Mouse (Mus musculus) v-Abl transformed pro-B cells (cell line): ENCODE results near the gene Ubac2.

Source experiments
- in situ Hi-C, 2 experiments: fragments of 400-800 bp; cut with MboI; formaldehyde crosslinking; loops; one replicate each; pipeline ENCODE4 v1.15.1; 2025; ENCODE audit not compliant: unreplicated experiment in 2 of 2

Ubac2 gene

GRCm38 (mm10) chr14:121991921-121992320, 113.5 kb downstream of the Ubac2 start:
- in situ Hi-C loops = no loop called here

- in situ Hi-C loops = no loop called here
Measured at GRCm38 (mm10) chr14:121992395-121993280, 114.2 kb downstream of the Ubac2 start.

GRCm38 (mm10) chr14:121993616-121994015, 115.2 kb downstream of the Ubac2 start:
- in situ Hi-C loops = no loop called here

GRCm38 (mm10) chr14:121994171-121994700, 115.8 kb downstream of the Ubac2 start:
- in situ Hi-C loops = no loop called here

GRCm38 (mm10) chr14:121994846-121995556, 116.6 kb downstream of the Ubac2 start:
- in situ Hi-C loops = no loop called here

DNA sequence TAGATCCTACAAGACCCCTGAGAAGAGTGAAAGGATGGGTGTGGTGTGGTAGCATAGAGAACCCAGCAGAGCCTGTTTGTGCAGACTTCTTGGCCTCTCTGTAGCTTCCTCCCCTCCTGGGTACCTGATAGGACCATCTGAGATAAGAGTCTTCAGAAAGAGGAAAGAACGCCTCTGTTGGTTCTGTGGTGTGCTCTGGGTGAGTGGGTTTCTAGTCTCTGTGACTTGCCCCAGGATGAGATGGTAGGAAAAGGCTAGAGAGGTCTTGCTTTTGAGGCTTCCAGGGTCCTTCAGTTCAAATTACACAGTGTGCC, 117.1 kb downstream of the Ubac2 start:
- in situ Hi-C loops = no loop called here

GRCm38 (mm10) chr14:121996786-121997185, 118.4 kb downstream of the Ubac2 start:
- in situ Hi-C loops = no loop called here

DNA sequence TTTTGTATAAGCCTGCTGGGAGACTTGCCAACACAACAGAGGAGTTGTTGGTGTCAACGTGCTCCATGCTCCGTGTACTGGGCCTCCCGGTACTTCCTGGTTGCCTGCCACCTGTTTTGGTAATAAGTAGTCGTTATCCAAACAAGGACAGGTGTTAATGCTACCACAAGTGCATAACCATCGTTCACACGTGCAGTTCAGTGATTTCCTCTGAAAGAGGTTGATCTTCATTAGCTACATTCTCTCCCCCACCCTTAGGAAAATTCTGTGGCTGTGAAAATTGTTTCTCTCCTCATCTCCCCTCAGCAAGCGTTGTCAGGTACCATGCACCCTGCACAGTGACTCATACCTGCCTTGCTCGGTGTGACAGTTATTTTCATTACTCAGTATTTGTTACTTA, 121.0 kb downstream of the Ubac2 start:
- in situ Hi-C loops = no loop called here

GRCm38 (mm10) chr14:122000346-122001105, 122.1 kb downstream of the Ubac2 start:
- in situ Hi-C loops = no loop called here

DNA sequence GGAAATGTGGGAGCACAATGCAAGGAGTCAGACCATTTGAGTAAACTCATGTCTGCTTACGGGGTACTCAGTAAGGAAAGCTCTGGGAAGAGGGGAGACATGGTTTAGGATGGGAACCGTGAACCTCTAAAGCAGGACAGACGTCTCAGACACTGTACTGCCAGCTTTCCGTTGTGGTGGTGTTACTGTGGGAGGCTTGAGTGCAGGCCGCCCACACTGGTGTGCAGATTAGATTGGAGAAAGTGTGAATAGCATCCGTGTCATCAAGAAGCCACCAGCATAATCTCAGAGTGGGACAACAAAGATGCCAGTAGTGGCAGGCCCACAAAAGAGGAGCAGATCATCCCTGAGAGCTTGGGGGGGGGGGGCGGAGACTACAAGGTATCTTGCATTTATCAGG, 123.8 kb downstream of the Ubac2 start:
- in situ Hi-C loops = no loop called here

GRCm38 (mm10) chr14:122003812-122004211, 125.4 kb downstream of the Ubac2 start:
- in situ Hi-C loops = no loop called here

DNA sequence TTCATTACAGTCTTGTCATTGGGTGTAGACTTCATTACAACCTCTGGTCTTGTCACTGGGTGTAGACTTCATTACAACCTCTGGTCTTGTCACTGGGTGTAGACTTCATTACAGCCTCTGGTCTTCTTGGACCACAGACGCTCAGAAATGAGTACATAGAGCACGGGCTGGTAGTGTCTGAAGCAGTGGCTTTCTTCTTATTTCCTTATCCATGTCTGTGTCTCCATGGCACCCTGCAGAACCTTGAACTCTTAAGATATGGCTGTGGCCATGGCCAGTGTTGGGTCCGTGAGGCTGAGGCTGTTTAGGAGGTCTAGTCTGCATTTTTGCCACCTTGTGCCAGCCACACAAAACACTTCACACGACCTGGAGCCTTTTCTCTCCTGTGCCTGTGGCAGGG, 129.8 kb downstream of the Ubac2 start:
- in situ Hi-C loops = no loop called here

- in situ Hi-C loops = no loop called here
Measured at GRCm38 (mm10) chr14:122009502-122009901, 131.1 kb downstream of the Ubac2 start.

- in situ Hi-C loops = no loop called here
Measured at GRCm38 (mm10) chr14:122010301-122010700, 131.9 kb downstream of the Ubac2 start.

GRCm38 (mm10) chr14:122011768-122012167, 133.3 kb downstream of the Ubac2 start:
- in situ Hi-C loops = no loop called here

DNA sequence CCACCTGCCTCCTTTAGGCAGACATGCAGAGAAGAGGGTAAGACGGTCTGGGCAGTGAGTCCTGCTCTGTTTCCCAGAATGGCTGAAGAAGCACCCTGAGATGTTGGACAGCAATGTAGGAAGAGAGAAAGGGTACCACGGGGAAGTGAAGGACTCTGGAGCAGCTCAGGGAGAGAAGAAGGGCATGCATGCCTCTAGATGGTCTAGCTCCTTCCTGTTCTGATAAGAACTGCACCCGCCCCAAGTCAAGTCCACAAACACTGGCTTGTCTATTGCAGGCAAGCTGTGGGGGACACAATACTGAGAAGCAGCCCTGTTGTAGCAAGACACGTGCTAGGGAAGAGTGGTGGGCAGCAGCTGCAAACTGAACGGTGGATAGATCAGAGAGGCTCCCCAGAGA, 133.8 kb downstream of the Ubac2 start:
- in situ Hi-C loops = no loop called here

DNA sequence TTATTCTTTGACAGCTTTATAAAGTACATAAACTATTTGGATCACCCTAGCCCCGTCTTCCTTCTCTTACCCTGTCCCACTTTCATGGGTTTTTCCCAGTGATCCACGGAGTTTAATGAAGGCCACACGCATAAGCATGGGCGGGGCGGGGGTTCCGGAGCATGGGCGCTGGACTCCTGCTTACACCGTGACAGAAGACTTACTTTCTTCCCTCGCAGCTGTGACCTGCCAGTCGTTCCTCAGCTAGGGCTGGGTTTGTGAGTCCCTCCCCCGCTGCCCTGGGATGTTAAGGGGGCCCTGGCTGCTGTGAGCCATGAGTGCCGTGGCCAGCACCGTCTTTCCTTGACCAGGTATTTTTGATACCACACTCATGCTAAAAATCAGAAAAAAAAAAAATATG, 134.4 kb downstream of the Ubac2 start:
- in situ Hi-C loops = no loop called here

- in situ Hi-C loops = no loop called here
Measured at GRCm38 (mm10) chr14:122013417-122013951, 135.1 kb downstream of the Ubac2 start.

GRCm38 (mm10) chr14:122017958-122018357, 139.5 kb downstream of the Ubac2 start:
- in situ Hi-C loops = no loop called here

DNA sequence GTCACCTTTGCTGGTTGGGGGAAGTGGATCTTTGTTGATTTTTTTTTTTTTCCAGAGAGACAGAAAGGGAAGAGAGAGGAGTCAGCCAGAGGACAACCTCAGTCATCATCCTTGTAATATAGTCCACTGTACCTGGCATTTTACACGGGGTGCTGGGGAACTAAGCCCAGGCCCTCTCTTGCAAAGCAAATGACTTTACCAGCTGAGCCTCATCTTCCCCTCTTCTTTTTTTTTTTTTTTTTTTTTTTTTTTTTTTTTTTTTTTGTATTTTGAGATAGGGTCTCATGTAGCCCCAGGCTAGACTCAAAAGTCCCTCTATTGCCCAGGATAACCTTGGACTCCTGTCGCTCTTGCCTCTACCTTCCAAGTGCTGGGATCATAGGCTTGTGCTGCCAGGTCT, 141.0 kb downstream of the Ubac2 start:
- in situ Hi-C loops = no loop called here

GRCm38 (mm10) chr14:122020567-122020966, 142.1 kb downstream of the Ubac2 start:
- in situ Hi-C loops = no loop called here
